Mouse (Mus musculus): ENCODE measurements at regions not wholly inside any gene's neighbourhood (a gene's known extent, or its start where the extent isn't known, plus 50 kb on each side); places are given as distances from the start of the nearest gene placed in this dataset.

DNA sequence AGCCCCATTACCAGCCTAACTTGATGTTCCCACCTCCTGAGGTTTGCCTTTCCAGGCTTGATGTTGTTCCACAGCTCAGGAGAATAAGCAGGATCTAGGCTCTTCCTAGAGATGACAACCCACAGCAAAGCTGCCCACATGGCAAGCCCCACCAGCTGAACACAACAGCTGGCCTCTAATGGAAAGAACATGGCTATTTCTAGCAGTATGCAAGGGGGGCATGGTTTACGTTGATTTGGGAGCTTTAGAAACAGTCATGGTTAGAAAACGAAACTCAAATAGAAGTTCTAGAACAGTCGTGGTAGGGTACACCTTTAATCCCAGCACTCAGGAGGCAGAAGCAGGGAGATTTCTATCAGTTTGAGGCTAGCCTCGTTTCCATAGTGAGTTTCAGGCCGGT is 123.5 kb upstream of the Rreb1 start:
- TF ChIP-seq CTCF (IDR thresholded peaks at IDR 0.05; ENCODE audit: insufficient read depth, low read depth, low read length) (no peak), POLR2A (IDR thresholded peaks at IDR 0.05; ENCODE audit: insufficient read depth, low read depth, low read length) (no peak)

Data from olfactory bulb, adult 2 months (tissue).